Mouse (Mus musculus) retina, postnatal 7 days (tissue): ENCODE results near the gene Zfp536.
"Not testable (repeated sequence)": the region's sequence is repeated elsewhere in the genome, so short reads cannot be mapped to it uniquely, and the experiment has no call there.

Source experiments
- DNase-seq: peaks from one replicate; pipeline ENCODE4 v3.0.0-alpha.2; 2012; ENCODE audit warnings: low read depth, low spot score

The Zfp536 gene

DNA sequence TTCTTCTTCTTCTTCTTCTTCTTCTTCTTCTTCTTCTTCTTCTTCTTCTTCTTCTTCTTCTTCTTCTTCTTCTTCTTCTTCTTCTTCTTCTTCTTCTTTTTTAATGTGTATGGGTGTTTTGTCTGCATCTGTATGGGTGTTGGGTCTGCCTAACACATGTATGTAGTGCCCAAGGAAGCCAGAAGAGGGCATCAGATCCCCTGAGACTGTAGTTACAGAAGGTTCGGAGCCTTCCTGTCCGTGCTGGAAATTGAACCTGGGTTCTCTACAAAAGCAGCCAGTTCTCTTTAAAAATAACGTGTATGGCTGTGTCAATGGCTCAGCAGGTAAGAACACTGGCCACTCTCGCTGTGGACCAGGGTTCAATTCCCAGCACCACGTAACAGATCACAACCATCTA lies 167.0 kb downstream of the Zfp536 start:
- no peak for DNase-seq

DNA sequence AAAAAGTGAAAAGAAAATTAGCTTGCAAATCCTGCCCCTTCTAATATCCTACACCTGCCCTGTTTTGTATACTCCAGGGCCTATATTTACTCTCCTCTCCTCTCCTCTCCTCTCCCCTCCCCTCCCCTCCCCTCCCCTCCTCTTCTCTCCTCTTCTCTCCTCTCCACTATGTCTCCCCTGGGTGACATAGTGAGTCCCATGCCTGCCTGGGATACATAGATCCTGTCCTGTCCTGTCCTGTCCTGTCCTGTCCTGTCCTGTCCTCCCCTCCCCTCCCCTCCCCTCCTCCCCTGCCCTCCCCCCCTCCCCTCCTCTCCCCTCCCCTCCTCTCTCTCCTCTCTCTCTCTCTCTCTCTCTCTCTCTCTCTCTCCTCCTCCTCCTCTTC lies 169.9 kb downstream of the Zfp536 start:
- not testable (repeated sequence) for DNase-seq

DNA sequence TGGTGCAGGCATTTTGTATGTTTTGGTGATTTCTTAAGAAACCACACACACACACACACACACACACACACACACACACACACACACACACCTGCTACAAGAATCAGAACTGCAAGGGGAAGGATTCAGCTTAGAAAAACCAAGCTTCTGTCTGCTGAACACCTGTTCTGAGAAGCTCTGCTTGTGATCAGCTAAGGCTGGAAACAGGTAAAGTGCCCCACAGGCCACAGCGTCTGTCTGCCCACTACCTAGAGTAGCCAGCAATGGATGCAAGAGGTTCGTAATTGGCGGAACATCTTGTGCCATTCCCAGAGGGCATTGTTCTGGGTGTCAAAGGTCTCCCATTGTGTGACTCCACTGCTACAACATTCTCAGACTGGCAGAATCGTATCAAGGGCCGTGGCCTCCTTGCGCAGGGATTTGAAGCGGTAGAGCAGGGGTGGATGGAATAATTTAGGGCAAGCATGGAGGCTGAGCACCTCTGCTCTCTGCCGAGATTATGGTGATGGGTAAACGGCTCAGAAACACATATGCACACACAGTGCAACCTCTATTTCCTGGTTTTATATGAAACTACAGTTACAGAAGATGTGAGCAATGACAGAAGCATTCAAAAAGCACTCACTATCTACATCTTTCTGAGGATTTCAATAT lies 170.4 kb downstream of the Zfp536 start:
- DNase-seq, result no peak

DNA sequence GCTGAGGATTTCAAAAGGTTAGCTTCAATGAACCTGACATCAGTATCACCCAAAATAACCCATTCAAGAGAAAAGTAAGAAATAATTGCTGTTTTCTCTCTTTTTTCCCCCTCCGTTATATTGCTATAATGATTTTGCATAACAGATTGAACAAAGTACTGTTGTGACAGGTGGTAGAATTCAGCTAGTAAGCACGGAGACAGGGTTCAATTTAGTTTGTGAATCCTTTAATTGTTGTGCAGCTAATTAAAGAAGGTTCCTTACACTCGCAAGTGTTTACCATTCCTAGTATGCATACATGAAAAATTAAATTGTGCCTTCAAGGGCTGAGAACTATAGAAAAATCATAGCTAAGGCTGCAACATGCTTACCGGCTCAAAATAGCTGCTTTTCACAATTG lies 173.1 kb downstream of the Zfp536 start:
- DNase-seq, result no peak

- no peak for DNase-seq
These were observed 179.0 kb downstream of the Zfp536 start for GRCm38 (mm10) chr7:37594211-37595030.

GRCm38 (mm10) chr7:37593566-37593965 lies 179.9 kb downstream of the Zfp536 start:
- no peak for DNase-seq

GRCm38 (mm10) chr7:37586694-37587093 lies 186.7 kb downstream of the Zfp536 start:
- DNase-seq, result no peak

GRCm38 (mm10) chr7:37581262-37581661 lies 192.2 kb downstream of the Zfp536 start:
- DNase-seq, result no peak

- DNase-seq, result no peak
These were observed 192.9 kb downstream of the Zfp536 start for GRCm38 (mm10) chr7:37580554-37580953.

GRCm38 (mm10) chr7:37572021-37572420 lies 201.4 kb downstream of the Zfp536 start:
- no peak for DNase-seq

GRCm38 (mm10) chr7:37568811-37569500 lies 204.5 kb downstream of the Zfp536 start:
- no peak for DNase-seq

DNA sequence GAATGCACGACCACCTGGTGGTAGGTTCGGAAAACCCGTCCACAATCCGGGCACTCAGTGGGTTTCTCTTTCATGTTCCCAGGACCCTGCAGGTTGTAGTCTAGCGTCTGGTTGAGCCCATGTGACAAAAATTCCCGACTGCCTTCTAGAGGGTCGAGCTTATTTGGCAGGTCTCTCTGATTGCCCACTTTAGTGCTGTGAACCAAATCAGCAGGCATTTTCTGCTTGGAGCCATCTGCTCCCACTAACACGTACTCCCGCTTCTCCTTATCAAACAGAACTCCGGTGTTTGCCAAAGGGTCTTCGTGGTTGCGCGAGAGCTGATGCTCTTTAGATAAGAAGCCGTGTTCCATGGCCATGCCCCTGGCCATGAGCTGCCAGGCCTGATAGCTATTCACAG lies 205.4 kb downstream of the Zfp536 start:
- DNase-seq, result no peak

DNA sequence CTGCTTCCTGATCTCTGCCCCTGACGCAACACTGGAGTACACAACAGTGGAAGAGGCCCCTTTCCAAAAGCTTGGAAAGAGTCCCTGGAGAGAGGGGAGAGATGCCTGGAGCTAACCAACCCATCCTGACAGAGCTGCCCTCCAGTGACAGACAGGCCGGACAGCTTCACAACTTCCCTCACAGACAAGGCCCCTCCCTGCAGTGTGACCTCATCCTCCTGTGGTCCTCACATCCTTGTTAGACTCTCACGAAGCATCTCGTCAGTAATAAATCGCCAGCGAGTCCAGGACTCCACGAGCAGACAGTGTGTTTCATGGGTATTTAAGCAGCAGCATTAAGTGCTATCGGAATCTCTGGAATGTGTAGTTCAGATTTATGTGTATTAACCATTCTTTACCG lies 207.4 kb downstream of the Zfp536 start:
- no peak for DNase-seq

DNA sequence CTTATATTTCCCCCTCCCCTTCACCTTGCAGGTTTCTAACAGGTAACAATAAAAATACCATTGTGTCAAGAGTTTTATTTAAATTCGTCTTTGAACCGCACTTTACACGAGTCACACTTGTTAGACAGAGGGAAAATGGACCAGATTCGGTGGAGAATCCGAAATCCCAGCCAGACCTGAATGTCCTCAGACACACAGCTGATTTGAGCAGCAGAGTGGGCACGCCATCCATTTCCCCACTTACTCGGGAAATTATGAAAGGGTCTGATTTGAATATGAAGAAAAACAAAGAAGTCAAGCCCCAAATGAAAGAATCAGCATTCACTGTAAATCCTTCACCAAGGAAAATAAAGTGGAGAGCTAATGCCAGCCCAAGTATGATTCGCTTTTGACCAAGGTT lies 208.1 kb downstream of the Zfp536 start:
- DNase-seq, result no peak

DNA sequence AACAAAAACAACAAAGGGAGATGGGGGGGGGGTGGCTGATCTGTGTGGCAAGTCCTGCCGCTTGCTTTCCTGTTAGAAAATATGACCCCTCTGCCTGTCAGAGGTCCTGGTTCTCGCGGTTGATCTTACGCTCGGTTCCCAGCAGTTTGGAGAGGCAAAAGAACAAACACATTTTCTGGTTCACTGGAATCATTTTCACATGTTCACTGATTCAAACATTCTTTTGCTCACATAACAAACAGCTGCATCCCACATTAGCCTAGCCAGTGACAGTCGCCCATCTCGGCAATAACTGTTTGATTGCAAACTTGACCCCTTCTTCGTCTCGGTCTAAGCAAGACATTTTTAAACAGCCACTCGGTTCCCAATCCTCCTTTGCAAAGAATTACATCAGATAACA lies 208.8 kb downstream of the Zfp536 start:
- DNase-seq, result no peak

GRCm38 (mm10) chr7:37563831-37564400 lies 209.5 kb downstream of the Zfp536 start:
- DNase-seq, result no peak

DNA sequence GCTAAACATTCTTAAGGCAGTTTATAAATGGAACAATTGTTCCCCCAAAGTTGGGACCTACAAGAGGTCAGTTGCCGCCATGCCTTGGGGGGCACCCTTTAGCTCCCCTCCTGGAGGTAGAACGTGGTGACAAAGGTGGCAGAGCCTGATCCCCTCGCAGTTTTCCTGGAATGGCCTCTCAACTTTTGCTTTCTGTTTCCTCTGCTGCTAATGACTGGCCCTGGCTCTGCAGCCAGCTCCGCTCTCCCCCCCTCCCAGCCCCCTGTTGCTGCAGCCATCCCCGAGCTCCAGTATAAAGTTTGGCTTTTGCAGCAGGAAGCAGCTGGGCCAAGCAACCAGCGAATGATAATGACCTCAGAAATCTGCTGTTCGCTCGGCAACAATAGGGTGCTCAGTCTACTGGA lies 210.3 kb downstream of the Zfp536 start:
- peak; percentile 21 for DNase-seq

DNA sequence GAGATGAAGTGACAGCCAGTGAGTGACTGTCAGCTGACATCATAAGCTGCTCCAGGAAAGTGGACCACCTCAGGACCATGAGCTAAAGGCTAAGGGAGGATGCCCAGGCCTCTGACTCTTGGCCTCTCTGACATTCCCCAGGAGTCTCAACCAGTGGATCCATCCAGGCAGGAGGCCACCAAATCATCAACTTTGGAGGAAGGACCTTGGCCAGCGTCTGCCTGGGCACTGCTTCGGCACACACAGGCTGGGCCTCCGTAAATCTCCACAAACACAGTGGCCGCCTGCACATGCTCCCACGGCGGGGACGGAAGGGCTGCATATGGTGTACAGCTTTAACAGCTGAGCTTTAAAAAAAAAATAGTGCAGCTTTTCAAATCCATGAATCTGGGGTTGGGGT lies 210.9 kb downstream of the Zfp536 start:
- no peak for DNase-seq

- DNase-seq, result no peak
These were observed 212.9 kb downstream of the Zfp536 start for GRCm38 (mm10) chr7:37560581-37560980.

DNA sequence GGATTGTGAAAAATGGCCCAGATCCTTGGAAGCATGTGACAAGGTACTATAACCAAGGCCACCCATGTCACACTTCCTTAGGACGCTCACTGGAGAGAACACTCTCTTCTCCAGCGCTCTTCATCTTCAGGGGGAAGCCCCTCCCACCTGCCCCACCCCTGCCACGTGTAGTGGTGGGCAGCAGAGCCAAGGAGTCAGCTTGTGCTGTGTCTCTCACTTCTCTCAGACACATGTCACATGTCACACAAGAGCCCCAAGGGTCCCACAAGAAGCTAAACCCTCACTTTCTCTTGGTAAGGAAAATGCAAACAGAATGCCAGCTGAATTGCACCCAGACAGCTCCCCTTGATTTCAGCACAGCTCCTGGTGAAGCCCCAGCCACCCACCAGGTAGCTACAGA lies 213.6 kb downstream of the Zfp536 start:
- DNase-seq, result no peak

DNA sequence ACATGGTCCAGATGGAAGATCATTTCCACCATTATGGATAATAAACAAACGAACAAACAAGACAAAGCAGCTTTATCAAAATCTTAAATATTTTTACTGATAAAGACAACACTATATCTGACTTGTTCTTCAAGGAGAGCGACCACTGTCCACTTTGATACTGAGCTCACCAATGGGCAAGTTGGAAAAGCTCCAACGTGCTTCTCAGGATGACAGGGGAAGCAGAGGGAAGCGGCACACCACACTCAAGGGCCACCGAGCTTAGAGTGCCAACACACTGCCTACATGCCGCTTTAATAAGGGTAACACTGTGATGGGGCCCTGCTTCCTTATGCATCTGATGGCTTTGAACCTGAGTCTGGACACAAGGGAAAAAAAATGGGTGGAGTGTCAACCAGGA lies 214.1 kb downstream of the Zfp536 start:
- DNase-seq, result no peak

DNA sequence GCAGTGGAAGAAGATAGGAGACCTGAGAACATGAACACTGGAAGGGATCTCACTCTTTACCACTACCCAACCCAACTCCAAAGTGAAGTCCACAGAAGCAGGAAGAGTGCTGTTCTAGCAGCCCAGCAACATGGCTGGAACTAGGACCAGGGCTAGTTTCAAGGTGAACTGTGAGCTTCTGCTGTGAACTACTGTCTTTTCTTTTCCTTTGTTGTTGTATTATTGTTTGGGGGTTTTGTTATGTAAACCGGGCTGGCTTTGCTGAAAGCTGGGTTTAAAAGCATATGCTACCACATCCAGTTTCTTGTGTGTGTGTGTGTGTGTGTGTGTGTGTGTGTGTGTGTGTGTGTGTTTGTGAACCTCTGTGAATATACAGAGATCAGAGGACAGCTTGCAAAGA lies 216.6 kb downstream of the Zfp536 start:
- DNase-seq, result no peak
